Mouse (Mus musculus) c-Kit-negative CD71-positive TER-119-positive erythroid progenitor cells, embryonic 14.5 days (primary cell): ENCODE results near the gene Fkbp8.

ENCODE experiments used
- DNase-seq: peaks from one replicate; pipeline ENCODE4 v3.0.0-alpha.2; 2013; ENCODE audit warnings: low read depth, low spot score

Gene Fkbp8

GRCm38 (mm10) chr8:70558334-70558733, 30.8 kb downstream of the Fkbp8 start:
- DNase-seq: no peak

- DNase-seq: no peak
Measured at GRCm38 (mm10) chr8:70558983-70559382, 31.5 kb downstream of the Fkbp8 start.

GRCm38 (mm10) chr8:70560096-70560495, 32.6 kb downstream of the Fkbp8 start:
- no peak for DNase-seq

DNA sequence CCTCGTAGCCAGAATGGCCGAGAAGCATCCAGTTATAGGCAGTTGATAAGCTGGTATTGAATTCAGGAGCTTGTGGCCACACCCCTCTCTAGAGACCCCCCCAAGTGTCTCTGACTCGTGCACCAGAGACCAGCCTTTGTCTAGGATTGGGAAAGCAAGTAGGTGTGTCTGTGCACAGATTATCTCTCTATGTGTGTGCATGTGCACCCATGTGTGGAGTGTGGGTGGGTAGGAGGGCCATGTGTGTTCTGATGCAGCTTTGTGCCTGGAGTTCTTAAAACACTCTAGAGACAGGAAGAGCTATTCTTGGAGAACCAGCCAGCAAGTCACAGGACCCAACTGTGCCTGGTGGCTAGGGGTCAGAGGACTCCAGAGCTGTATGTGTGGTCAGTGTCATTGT, 33.0 kb downstream of the Fkbp8 start:
- no peak for DNase-seq

GRCm38 (mm10) chr8:70561357-70561756, 33.8 kb downstream of the Fkbp8 start:
- no peak for DNase-seq

GRCm38 (mm10) chr8:70561809-70562535, 34.4 kb downstream of the Fkbp8 start:
- no peak for DNase-seq

DNA sequence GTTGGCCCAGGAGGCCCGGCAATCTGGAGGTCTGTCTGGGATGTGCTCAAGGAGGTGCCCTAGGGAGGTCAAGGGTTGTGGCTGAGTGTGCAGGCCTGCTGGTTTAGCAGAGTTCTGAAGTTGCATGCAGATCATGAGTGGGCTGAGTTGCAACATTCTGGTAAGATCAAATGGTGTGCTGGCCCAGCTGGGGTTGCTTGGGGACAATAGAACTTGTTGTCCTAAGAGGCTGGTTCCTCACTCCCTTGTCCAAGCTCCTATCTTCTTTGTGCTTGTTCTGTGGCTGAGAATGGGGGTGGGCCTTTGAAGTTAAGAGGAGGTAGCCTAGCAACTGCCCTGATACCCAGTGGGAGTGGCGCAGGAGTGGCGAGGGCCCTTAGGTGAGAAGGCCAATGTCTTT, 35.3 kb downstream of the Fkbp8 start:
- DNase-seq: no peak

DNA sequence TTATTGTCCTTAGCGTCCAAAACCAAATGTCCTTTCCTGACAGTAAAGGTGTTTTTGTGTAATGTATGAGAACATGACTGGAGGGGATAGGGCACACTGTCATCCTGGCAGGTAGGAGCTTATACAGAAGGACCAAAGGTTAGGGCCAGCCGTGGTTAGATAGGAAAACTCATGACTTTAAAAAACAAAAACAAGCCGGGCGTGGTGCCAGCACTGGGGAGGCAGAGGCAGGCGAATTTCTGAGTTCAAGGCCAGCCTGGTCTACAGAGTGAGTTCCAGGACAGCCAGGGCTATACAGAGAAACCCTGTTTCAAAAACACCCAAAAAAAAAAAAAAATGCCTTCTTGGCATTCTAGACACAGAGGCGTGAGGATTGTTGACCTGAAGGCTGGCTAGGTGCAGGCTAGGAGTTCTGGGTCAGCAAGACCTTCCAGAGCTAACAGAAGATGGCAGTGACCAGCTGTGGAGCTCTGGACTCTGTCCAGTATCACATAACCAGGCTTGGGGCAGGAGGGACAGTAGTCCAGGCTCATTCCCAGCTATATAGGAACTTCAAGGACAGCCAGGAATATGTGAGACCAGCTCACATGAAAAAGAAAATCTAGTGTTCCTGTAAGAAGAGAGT, 36.4 kb downstream of the Fkbp8 start:
- DNase-seq: no peak

- no peak for DNase-seq
Measured at GRCm38 (mm10) chr8:70564696-70565235, 37.2 kb downstream of the Fkbp8 start.

DNA sequence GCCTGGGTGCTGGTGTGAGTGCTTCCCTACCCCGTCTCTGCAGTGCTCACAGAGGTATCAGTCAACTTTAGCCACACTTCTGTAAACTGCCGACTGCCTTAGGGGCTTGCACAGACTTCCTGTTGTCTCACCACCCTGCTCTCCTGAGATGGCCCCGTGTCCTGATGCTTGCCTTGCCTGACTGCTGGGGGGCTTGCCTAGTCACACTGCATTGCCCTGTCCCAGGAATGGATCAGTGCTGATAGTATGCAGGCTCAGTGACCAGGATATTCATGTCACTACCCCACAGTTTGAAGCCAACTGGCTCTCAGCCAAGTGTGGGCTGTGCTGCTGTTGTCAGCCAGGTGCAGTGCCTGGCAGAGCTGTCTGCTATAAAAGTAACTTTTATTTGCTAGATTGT, 38.0 kb downstream of the Fkbp8 start:
- DNase-seq: no peak

DNA sequence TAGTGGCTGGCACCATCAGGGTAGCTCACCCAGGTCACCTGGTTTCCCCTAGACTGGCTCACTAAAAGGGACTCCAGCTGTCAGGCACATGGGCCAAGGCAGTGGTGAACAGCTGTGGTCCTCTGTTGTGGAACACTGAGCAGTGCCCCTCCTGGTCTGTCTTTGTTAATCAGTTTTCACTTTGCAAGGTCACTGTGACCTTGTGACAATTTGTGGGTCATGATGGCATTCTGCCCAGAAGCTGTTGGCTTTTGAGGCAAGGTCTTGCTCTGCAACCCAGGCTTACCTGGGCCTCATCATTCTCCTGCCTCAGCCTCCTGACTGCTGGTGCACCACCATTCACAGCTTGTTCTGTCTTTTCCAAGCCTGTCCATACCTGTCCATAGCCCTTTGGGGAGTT, 42.8 kb downstream of the Fkbp8 start:
- DNase-seq: no peak

GRCm38 (mm10) chr8:70570990-70571389, 43.5 kb downstream of the Fkbp8 start:
- no peak for DNase-seq

- DNase-seq: no peak
Measured at GRCm38 (mm10) chr8:70574302-70574701, 46.8 kb downstream of the Fkbp8 start.

DNA sequence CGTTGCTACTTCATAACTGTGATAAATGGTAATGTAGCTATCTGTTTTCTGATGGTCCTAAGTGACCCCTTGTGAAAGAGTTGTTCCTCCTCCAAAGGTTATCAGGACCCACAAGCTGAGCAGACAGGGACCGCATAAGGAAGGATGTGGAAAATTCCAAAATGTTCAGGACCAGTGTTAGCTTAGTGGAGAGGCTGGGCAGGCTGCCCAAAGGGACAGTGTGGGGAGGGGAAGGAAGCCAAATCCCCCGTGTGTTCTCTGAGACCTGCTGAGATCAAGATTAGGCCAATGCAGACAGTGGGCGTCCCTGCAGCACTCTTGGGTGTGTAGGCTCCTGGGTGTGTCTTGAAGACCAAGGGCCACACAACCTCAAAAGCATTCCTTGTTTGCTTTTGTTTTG, 47.4 kb downstream of the Fkbp8 start:
- no peak for DNase-seq

- DNase-seq: no peak
Measured at GRCm38 (mm10) chr8:70577207-70577606, 49.7 kb downstream of the Fkbp8 start.

DNA sequence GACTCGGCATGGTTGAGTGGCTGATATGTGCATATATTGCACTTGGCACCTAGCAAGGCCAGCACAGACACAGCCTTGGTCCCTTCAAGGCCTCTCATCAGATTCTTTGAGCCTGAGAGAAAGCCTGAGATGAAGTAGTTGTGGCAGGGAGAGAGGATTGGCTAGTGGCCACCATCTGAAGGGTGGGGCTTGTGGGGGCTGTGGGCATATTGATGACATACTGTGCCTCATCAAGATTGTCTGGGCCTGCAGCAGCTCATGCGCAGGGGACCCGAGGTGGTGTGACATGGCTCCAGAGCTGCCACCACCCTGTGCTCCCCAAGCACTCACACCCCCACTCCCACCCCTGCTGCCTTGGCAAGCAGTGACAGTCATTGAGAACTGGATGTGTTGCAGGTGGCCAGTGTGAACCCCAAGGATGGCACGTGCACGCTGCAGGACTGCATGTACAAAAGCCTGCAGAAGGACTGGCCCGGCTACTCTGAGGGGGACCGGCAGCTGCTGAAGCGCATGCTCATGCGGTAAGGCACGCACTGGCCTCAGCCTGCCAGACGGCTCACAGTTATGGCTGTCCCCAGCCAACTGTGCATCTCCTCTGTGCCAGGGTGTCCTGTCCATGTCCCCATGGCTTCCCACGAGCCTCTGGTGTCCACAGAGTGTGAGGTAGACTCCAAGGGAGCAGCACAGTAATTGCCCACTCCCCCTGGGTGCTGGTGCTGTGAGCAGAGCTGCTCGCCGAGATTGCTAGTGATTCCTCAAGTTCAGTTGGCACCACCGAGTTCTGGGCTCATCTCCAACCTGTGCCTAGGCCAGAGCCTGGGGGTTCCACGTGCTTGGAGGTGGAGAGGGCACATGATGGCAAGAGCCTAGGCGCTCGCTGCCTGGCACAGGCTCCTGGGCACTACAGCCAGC, 56.2 kb downstream of the Fkbp8 start:
- DNase-seq: no peak

DNA sequence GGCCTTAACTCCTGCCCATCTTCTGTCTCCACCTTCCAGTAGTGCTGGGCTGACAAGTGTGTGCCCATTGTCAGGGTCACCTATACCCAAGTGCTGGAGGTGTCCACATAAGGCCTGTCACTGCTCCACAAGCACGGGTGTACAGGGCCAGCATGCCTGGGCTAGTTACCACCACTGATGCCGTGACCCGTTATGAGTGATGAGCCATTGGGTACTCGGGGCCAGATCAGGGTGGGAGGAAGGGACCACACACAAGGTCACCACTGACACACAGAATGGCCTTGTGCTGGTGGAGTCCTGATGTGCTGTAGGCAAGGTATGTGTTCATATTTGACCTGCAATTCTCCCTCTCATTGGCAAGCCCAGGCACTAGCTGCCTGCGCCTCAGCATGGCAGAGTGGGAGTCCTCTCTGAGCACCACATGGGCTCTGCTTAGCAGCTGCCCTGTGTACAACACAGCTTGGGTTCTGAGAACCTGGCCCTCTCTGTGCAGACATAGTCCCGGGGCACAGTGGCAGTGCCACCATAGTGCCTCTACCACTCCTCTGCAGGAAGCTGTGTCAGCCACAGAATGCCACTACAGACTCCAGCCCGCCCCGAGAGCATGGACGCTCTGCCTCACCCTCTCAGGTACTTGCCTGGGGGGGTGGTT, 57.2 kb downstream of the Fkbp8 start:
- DNase-seq: no peak
